Mouse (Mus musculus) embryonic facial prominence, embryonic 12.5 days (tissue): ENCODE results near the gene Mast4. TPM values are rescaled to one million over a fixed set of nuclear protein-coding genes. Genes with fewer than 3 reads are reported as not detected.

Experiments used
- ATAC-seq: fragments of 200-750 bp; cut with Nextera tagmentation; 2 replicates; pipeline ENCODE4 v1.8.0; 2017; ENCODE audit not compliant: insufficient number of reproducible peaks, insufficient read depth, low FRiP score, low TSS enrichment
- H3K27ac ChIP-seq: fragments of 300-500 bp; sonication (generic); 2 replicates; pipeline ENCODE4 v1.5.1; 2016; ENCODE audit warnings: mild to moderate bottlenecking
- H3K27me3 ChIP-seq: fragments of 300-500 bp; sonication (generic); 2 replicates; pipeline ENCODE4 v1.6.1; 2016; ENCODE audit warnings: mild to moderate bottlenecking, moderate library complexity
- H3K36me3 ChIP-seq: fragments of 300-500 bp; sonication (generic); 2 replicates; pipeline ENCODE4 v1.6.1; 2016; ENCODE audit warnings: mild to moderate bottlenecking
- H3K4me1 ChIP-seq: fragments of 300-500 bp; sonication (generic); 2 replicates; pipeline ENCODE4 v1.6.1; 2016
- H3K4me2 ChIP-seq: fragments of 300-500 bp; sonication (generic); replicated peaks from 2 replicates; pipeline ENCODE4 v1.6.1; 2016; ENCODE audit warnings: mild to moderate bottlenecking, moderate library complexity
- H3K4me3 ChIP-seq: fragments of 300-500 bp; sonication (generic); 2 replicates; pipeline ENCODE4 v1.5.1; 2016; ENCODE audit warnings: mild to moderate bottlenecking
- H3K9ac ChIP-seq: fragments of 300-500 bp; sonication (generic); 2 replicates; pipeline ENCODE4 v1.6.1; 2016; ENCODE audit warnings: mild to moderate bottlenecking, moderate library complexity
- H3K9me3 ChIP-seq: fragments of 300-500 bp; sonication (generic); 2 replicates; pipeline ENCODE4 v1.6.1; 2016; ENCODE audit warnings: mild to moderate bottlenecking, moderate library complexity
- WGBS: fragments of 180-500 bp; shearing (Covaris S2); methylation state at CpG from one replicate; pipeline ENCODE4 v1.1.7; 2016; 5-methylcytosine and 5-hydroxymethylcytosine counted together
- polyA plus RNA-seq: library from polyadenylated mRNA; unstranded; fragments of >200 nt; fragmentation: Nextera tagmentation; extraction: Ambion mirVana; gene quantifications from 2 replicates; pipeline ENCODE4 v1.2.1, GENCODE M21; 2016

Mast4 gene
- polyA plus RNA-seq, 1 experiment from 2014 or later: 28.5 TPM

DNA sequence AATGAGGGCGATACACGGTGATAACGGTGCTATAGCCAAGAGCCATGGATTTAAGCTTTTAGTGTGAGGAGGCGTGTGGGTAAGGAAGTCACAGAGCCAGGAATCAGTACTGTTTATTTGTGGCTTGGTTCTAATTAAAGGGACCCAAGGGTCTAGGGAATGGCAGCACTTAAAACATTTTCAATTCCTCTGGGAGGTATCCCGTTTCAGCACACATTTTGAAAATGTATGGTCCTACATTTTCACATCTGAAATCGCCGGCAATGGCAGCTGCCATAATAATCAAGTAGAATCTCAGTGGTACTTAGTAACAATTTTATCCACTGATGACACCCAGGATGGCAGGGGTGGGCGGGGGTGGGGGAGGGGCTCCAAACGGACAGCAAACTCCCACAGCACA, 531.1 kb downstream of the Mast4 start:
- Histone ChIP-seq H3K36me3 (no peaks in the 10 kb centered on the region), H3K27me3 (no peaks in the 10 kb centered on the region), H3K4me3 (no peak overlapping the region), H3K9ac (no peak overlapping the region), H3K9me3 (no peaks in the 10 kb centered on the region), H3K27ac (peak overlapping the region; percentile 55; the same call in 1 of the 2 replicates), H3K4me2 (no peak overlapping the region), H3K4me1 (peaks cover 7% of the 10 kb centered on the region)
- ATAC-seq: no peak
- 54% methylated on average over 9 of the region's 9 CpGs for WGBS

DNA sequence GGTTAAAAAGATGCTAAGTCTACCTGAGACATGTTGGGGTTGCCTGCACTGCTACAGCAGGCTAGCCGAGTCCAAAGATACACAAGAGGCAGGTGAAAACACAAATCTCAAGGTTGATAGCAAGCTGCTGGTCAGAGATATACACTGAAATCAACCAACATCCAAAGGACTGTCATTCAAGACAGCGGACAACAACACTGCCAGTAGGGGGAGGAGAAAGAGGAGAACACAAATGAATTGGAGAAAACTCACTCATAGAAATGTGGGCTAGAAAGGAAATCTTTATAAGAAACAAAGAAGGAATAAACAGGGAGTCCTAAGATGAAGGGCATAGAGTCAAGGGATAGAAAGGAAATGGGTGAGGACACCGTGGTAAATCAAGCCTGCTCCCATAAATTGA, 542.1 kb downstream of the Mast4 start:
- Histone ChIP-seq H3K27me3 (no peaks in the 10 kb centered on the region), H3K4me1 (peaks cover 10% of the 10 kb centered on the region; the same call in 1 of the 2 replicates), H3K9ac (no peak overlapping the region), H3K4me3 (no peak overlapping the region), H3K4me2 (no peak overlapping the region), H3K9me3 (no peaks in the 10 kb centered on the region), H3K27ac (no peak overlapping the region), H3K36me3 (peaks cover 21% of the 10 kb centered on the region)
- no peak for ATAC-seq
- 94% methylated on average over 3 of the region's 3 CpGs for WGBS

DNA sequence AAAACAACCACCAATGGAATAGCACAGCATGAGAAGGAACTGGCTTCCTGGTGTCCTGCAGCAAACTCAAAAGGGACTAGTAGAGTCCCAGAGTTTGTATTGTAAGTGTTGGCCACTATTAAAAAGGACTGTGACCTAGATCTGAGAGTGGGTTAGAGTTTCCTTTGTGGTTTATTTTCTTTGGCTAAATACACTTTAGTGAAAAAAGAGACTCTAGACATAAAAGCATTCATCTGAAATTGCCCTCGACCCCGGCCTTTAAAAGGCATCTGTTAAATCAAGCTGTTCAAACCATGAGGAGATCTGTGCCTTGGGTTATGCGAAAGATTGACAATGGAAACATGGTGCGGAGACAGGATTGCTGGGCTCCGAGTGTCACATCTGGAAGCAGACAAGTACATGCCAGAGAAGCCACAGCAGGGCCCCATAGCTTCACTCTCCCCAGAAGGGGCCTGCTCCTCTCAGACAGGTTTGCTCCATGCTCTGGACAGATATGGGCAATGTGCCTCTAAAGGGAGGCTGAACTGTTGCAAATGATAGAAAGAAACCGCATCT, 543.6 kb downstream of the Mast4 start:
- WGBS: 25% methylated on average over 6 of the region's 6 CpGs
- Histone ChIP-seq H3K27ac (0 out of 2 replicates have a peak overlapping the region, but pooled peaks have one; percentile 30), H3K27me3 (no peaks in the 10 kb centered on the region), H3K36me3 (peaks cover 15% of the 10 kb centered on the region), H3K9me3 (no peaks in the 10 kb centered on the region), H3K4me1 (peaks cover 10% of the 10 kb centered on the region; the same call in 1 of the 2 replicates), H3K4me2 (no peak overlapping the region), H3K9ac (no peak overlapping the region), H3K4me3 (no peak overlapping the region)
- ATAC-seq: no peak

DNA sequence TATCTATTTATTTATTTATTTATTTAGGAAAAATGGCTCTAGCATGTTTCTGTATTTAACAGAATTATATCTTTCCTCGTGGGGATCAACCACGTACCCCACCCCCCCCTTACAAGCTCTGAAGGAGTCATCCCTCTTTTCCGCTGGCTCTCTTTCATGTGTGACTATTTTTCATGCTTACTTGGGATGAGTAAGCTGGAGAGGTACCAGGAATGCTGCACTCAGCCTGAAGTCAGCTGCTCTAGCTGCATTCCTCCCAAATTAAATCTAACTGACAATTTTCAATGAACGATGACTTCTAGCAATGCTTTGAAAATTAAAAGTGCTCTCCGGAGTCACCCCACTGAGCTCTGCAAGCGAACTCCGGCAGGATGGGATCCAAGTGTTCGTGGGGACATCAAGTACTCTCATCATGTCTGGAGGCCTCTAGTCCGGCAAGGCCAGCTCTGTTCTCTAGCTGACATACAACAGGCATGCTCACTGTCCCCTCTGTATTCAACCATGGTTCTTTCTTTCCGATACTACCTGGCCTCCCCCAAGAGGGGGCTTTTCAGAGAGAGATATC, 547.5 kb downstream of the Mast4 start:
- H3K4me1 ChIP-seq: peaks cover 10% of the 10 kb centered on the region; the same call in 1 of the 2 replicates
- H3K4me3 ChIP-seq: no peak overlapping the region
- peaks cover 16% of the 10 kb centered on the region; the same call in 1 of the 2 replicates for H3K36me3 ChIP-seq
- no peak overlapping the region for H3K27ac ChIP-seq
- H3K27me3 ChIP-seq: no peaks in the 10 kb centered on the region
- H3K4me2 ChIP-seq: no peak overlapping the region
- no peaks in the 10 kb centered on the region for H3K9me3 ChIP-seq
- 84% methylated on average over 10 of the region's 10 CpGs for WGBS
- H3K9ac ChIP-seq: no peak overlapping the region
- ATAC-seq: no peak

DNA sequence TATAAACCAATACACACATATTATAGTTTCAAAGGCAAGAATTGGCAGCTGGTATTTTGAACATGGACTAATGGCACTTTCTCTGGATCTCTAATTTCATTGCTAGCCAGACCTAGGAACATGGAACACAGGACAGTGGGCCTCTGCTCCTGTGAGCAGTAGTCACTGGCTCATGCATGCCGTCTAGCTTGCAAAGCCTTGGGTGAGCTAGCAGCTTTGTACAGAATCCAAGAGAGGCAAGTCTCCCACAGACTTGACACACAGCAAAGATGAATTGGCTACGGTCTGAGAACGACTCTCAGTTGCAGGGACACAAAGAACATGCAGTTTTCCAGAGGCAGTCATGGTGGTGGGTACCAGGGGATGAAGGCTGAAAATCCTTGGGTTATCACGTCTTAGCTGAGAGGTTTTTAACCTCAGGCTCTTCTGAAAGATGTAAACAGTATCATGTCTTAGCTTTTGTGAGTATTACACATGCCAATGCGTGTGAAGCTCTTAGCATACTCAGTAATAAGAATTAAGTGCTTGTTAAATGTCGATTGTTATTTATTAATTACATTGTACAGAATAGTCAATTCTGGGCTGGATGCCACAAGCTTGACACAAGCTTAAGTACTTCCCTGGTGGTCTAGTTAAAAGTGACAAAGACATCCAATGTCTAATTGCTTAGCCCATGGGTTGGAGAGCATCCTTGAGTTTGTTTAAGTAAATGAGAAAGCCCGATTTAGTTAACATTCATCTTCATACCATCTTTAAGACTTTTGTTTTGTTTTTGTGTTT, 550.6 kb downstream of the Mast4 start:
- ATAC-seq: no peak
- H3K27ac ChIP-seq: no peak overlapping the region
- no peak overlapping the region for H3K4me2 ChIP-seq
- 88% methylated on average over 7 of the region's 7 CpGs for WGBS
- H3K9me3 ChIP-seq: no peaks in the 10 kb centered on the region
- H3K4me1 ChIP-seq: no peaks in the 10 kb centered on the region
- H3K27me3 ChIP-seq: no peaks in the 10 kb centered on the region
- H3K4me3 ChIP-seq: no peak overlapping the region
- peaks cover 25% of the 10 kb centered on the region; the same call in 1 of the 2 replicates for H3K36me3 ChIP-seq
- H3K9ac ChIP-seq: no peak overlapping the region

DNA sequence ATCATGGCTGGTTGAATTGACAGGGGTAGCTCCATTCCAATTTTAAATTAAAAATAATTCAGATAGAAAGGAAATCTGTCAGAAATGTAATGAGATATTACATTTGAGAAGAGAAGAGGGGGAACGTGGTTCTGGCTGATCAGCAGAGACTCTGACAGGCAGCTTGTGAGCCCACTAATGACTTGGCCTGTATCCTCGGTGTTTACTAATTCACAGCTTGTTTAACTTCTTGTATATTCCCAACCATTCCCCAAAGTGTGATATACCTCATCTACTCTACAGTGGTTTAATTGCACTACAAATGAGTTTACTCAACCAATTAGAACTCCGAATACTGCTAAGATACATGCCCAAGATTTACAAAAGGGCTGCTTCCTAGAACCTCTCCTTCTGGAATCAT, 555.0 kb downstream of the Mast4 start:
- H3K9ac ChIP-seq: no peak overlapping the region
- 0 out of 2 replicates have a peak, but pooled peaks cover 6% of the 10 kb centered on the region for H3K4me1 ChIP-seq
- no peak overlapping the region for H3K4me2 ChIP-seq
- 85% methylated on average over 3 of the region's 3 CpGs for WGBS
- H3K9me3 ChIP-seq: no peaks in the 10 kb centered on the region
- no peaks in the 10 kb centered on the region for H3K27me3 ChIP-seq
- ATAC-seq: no peak
- no peak overlapping the region for H3K27ac ChIP-seq
- H3K4me3 ChIP-seq: no peak overlapping the region
- H3K36me3 ChIP-seq: peaks cover 23% of the 10 kb centered on the region; the same call in 1 of the 2 replicates

DNA sequence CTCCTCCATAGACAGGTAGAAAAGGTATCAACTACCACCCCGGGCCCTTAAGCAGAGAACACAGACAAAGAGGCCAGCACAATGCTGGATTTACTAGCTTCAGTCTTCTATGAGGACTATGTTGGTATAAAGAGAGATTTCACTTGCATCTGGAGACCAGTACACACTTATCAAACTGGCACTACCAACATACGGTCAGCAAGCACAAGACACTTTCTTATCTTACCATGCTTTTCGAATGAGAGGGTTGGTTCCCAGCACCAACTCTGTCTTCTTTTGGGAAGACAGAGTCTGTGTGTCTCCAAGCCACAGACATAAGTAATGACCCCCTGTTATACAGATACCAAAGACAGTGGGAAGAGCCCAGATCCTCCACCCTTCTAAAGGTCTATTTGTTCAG, 555.4 kb downstream of the Mast4 start:
- WGBS: 90% methylated on average over 3 of the region's 3 CpGs
- no peak for ATAC-seq
- no peak overlapping the region for H3K4me2 ChIP-seq
- no peaks in the 10 kb centered on the region for H3K27me3 ChIP-seq
- peaks cover 20% of the 10 kb centered on the region; the same call in 1 of the 2 replicates for H3K36me3 ChIP-seq
- H3K9me3 ChIP-seq: no peaks in the 10 kb centered on the region
- no peak overlapping the region for H3K4me3 ChIP-seq
- H3K4me1 ChIP-seq: 0 out of 2 replicates have a peak, but pooled peaks cover 6% of the 10 kb centered on the region
- H3K9ac ChIP-seq: no peak overlapping the region
- H3K27ac ChIP-seq: no peak overlapping the region

DNA sequence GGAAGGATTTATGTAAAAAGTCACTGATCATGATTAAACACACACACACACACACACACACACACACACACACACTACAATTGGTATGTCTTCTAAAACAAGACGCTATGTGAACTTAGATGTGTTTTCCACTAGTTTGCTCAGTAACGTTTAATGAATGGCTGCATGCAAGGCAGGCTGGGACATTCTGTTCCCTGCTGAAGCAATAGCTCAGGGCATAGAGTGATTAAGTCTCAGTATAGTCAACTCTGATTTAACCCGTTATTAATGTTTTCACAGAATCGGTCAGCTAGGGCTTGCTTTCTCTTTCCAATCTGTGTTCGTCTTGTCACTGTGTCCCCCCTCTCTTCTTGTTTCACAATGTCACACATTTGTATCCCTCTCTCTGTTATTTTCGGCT, 558.8 kb downstream of the Mast4 start:
- H3K36me3 ChIP-seq: peaks cover 9% of the 10 kb centered on the region; the same call in 1 of the 2 replicates
- no peak overlapping the region for H3K4me2 ChIP-seq
- 82% methylated on average over 6 of the region's 6 CpGs for WGBS
- ATAC-seq: no peak
- H3K4me1 ChIP-seq: 0 out of 2 replicates have a peak, but pooled peaks cover 6% of the 10 kb centered on the region
- no peaks in the 10 kb centered on the region for H3K9me3 ChIP-seq
- H3K27ac ChIP-seq: no peak overlapping the region
- H3K9ac ChIP-seq: no peak overlapping the region
- no peaks in the 10 kb centered on the region for H3K27me3 ChIP-seq
- no peak overlapping the region for H3K4me3 ChIP-seq

DNA sequence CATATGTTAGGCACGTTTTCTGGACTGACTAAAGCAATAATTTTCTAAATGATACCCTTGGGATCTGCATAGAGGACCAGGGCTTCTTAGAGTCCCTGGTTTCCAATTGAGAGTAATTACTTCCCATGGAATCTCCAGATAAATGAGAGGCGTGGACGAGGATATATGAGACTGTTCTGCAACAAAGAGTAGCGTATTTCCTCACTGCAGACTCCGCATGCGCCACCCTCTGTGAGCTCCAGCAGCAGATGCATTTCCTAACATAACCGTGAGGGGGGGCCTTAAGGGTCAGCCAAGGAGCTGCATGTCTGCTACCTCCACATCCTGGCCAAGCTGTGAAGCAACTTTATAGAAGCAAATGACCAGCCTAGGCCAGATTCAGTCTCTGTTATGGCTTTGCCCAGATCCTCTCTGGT, 559.5 kb downstream of the Mast4 start:
- ATAC-seq: no peak
- peaks cover 13% of the 10 kb centered on the region; the same call in 1 of the 2 replicates for H3K36me3 ChIP-seq

DNA sequence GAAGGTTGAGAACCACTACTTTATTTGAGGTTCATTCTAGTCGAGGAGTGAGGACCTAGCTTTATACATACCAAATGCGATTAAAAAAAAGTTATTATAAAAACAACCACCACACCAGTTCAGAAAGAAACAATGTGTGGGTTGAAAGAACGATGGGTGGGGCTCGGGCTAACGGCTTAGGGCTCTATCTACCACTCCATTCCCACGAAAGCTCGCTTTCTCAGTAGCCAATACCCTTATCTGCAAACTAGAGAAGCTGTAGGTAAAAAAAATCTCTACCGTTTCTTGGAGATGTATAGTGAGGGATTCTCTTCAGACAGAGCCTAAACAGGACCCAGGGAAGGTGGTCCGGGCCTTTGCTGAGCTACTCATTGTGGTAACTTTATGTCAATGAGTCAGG, 561.1 kb downstream of the Mast4 start:
- Histone ChIP-seq H3K27me3 (no peaks in the 10 kb centered on the region), H3K36me3 (peaks cover 8% of the 10 kb centered on the region; the same call in 1 of the 2 replicates), H3K4me1 (0 out of 2 replicates have a peak, but pooled peaks cover 6% of the 10 kb centered on the region), H3K4me3 (no peak overlapping the region), H3K9ac (no peak overlapping the region), H3K4me2 (no peak overlapping the region), H3K9me3 (no peaks in the 10 kb centered on the region), H3K27ac (no peak overlapping the region)
- WGBS: 84% methylated on average over 9 of the region's 9 CpGs
- no peak for ATAC-seq

More for the DNA sequence above, 559.5 kb downstream of the Mast4 start:
- Histone ChIP-seq H3K4me1 (0 out of 2 replicates have a peak, but pooled peaks cover 6% of the 10 kb centered on the region), H3K4me2 (no peak overlapping the region), H3K27me3 (no peaks in the 10 kb centered on the region), H3K9me3 (no peaks in the 10 kb centered on the region), H3K4me3 (no peak overlapping the region), H3K27ac (0 out of 2 replicates have a peak overlapping the region, but pooled peaks have one; percentile 24), H3K9ac (no peak overlapping the region)
- WGBS: 32% methylated on average over 7 of the region's 7 CpGs

DNA sequence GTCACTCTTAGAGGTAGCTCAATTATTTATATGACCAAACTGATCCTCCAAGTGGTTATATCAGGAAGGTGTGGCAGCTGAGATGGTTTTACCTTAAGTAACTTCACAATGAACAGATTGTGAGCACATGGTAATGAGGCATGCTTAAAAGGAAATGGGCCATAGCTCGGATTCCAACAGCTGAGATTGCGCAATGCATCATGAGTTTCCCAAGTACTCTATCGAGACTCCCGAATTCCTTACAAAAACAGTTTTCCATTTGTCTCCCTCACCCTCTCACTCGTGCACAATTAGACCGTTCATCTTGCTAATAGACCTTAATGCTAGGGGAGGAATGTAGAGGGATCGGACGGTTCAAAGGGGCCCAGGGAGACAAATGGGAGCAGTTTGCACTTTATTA, 564.1 kb downstream of the Mast4 start:
- Histone ChIP-seq H3K36me3 (peaks cover 8% of the 10 kb centered on the region; the same call in 1 of the 2 replicates), H3K27me3 (no peaks in the 10 kb centered on the region), H3K4me2 (no peak overlapping the region), H3K9ac (no peak overlapping the region), H3K4me1 (0 out of 2 replicates have a peak, but pooled peaks cover 6% of the 10 kb centered on the region), H3K27ac (no peak overlapping the region), H3K9me3 (no peaks in the 10 kb centered on the region), H3K4me3 (no peak overlapping the region)
- no peak for ATAC-seq
- WGBS: 57% methylated on average over 8 of the region's 8 CpGs
